Mouse (Mus musculus): Measurements from ENCODE around the gene Plpp3. TPM values are rescaled to one million over a fixed set of nuclear protein-coding genes. Genes with fewer than 3 reads are reported as not detected.

Gene Plpp3
- polyA plus RNA-seq, 1 experiment from 2014 or later, result 70.9 TPM

GRCm38 (mm10) chr4:105273034-105273433 lies 115.9 kb downstream of the Plpp3 start:
- Histone ChIP-seq H3K9me3 (no peaks in the 10 kb centered on the region), H3K36me3 (no peaks in the 10 kb centered on the region), H3K4me2 (no peak overlapping the region), H3K4me1 (replicated peaks) (peaks cover 17% of the 10 kb centered on the region), H3K4me3 (no peak overlapping the region), H3K9ac (no peak overlapping the region), H3K27ac (replicated peaks) (no peak overlapping the region), H3K27me3 (no peaks in the 10 kb centered on the region)
- no peak for ATAC-seq (ENCODE audit: low read depth)
- WGBS, result 59% methylated on average over 2 of the region's 2 CpGs

GRCm38 (mm10) chr4:105273486-105273885 lies 116.3 kb downstream of the Plpp3 start:
- H3K4me2 ChIP-seq, result no peak overlapping the region
- 86% methylated on average over 4 of the region's 4 CpGs for WGBS
- ATAC-seq (ENCODE audit: low read depth), result no peak

GRCm38 (mm10) chr4:105275616-105276015 lies 118.5 kb downstream of the Plpp3 start:
- ATAC-seq (ENCODE audit: low read depth), result no peak
- H3K9ac ChIP-seq, result no peak overlapping the region
- no peaks in the 10 kb centered on the region for H3K36me3 ChIP-seq
- 25% methylated on average over 3 of the region's 3 CpGs for WGBS
- H3K9me3 ChIP-seq, result no peaks in the 10 kb centered on the region
- H3K27ac ChIP-seq (replicated peaks), result no peak overlapping the region
- no peaks in the 10 kb centered on the region for H3K27me3 ChIP-seq
- H3K4me1 ChIP-seq (replicated peaks), result peaks cover 17% of the 10 kb centered on the region
- H3K4me2 ChIP-seq, result no peak overlapping the region
- no peak overlapping the region for H3K4me3 ChIP-seq

More at GRCm38 (mm10) chr4:105273486-105273885, 116.3 kb downstream of the Plpp3 start:
- Histone ChIP-seq H3K4me3 (no peak overlapping the region), H3K36me3 (no peaks in the 10 kb centered on the region), H3K27ac (replicated peaks) (no peak overlapping the region), H3K9me3 (no peaks in the 10 kb centered on the region), H3K9ac (no peak overlapping the region), H3K4me1 (replicated peaks) (peaks cover 17% of the 10 kb centered on the region), H3K27me3 (no peaks in the 10 kb centered on the region)

- H3K4me2 ChIP-seq, result no peak overlapping the region
- WGBS, result 35% methylated on average over 14 of the region's 14 CpGs
- no peak overlapping the region for H3K4me3 ChIP-seq
- H3K4me1 ChIP-seq (replicated peaks), result peaks cover 19% of the 10 kb centered on the region
- H3K9me3 ChIP-seq, result no peaks in the 10 kb centered on the region
- H3K27ac ChIP-seq (replicated peaks), result no peak overlapping the region
- ATAC-seq (ENCODE audit: low read depth), result no peak
- H3K36me3 ChIP-seq, result no peaks in the 10 kb centered on the region
- no peak overlapping the region for H3K9ac ChIP-seq
- no peaks in the 10 kb centered on the region for H3K27me3 ChIP-seq
Measured at GRCm38 (mm10) chr4:105276062-105276795, 119.1 kb downstream of the Plpp3 start.

- no peaks in the 10 kb centered on the region for H3K27me3 ChIP-seq
- no peak overlapping the region for H3K4me2 ChIP-seq
- H3K9ac ChIP-seq, result no peak overlapping the region
- peaks cover 37% of the 10 kb centered on the region for H3K4me1 ChIP-seq (replicated peaks)
- H3K27ac ChIP-seq (replicated peaks), result no peak overlapping the region
- 52% methylated on average over 9 of the region's 9 CpGs for WGBS
- H3K4me3 ChIP-seq, result no peak overlapping the region
- H3K9me3 ChIP-seq, result no peaks in the 10 kb centered on the region
- H3K36me3 ChIP-seq, result no peaks in the 10 kb centered on the region
- no peak for ATAC-seq (ENCODE audit: low read depth)
Measured at GRCm38 (mm10) chr4:105278161-105278560, 121.0 kb downstream of the Plpp3 start.

- H3K27me3 ChIP-seq, result no peaks in the 10 kb centered on the region
- no peak overlapping the region for H3K27ac ChIP-seq (replicated peaks)
- H3K9ac ChIP-seq, result no peak overlapping the region
- H3K4me3 ChIP-seq, result no peak overlapping the region
- H3K4me2 ChIP-seq, result no peak overlapping the region
- H3K9me3 ChIP-seq, result no peaks in the 10 kb centered on the region
- ATAC-seq (ENCODE audit: low read depth), result no peak
- 88% methylated on average over 15 of the region's 15 CpGs for WGBS
- no peaks in the 10 kb centered on the region for H3K36me3 ChIP-seq
- H3K4me1 ChIP-seq (replicated peaks), result peaks cover 38% of the 10 kb centered on the region
Measured at GRCm38 (mm10) chr4:105278571-105279410, 121.6 kb downstream of the Plpp3 start.

- no peak overlapping the region for H3K9ac ChIP-seq
- H3K4me3 ChIP-seq, result no peak overlapping the region
- H3K27me3 ChIP-seq, result no peaks in the 10 kb centered on the region
- H3K27ac ChIP-seq (replicated peaks), result no peak overlapping the region
- ATAC-seq (ENCODE audit: low read depth), result no peak
- no peaks in the 10 kb centered on the region for H3K9me3 ChIP-seq
- no peak overlapping the region for H3K4me2 ChIP-seq
- WGBS, result 67% methylated on average over 4 of the region's 4 CpGs
- H3K36me3 ChIP-seq, result no peaks in the 10 kb centered on the region
- peaks cover 38% of the 10 kb centered on the region for H3K4me1 ChIP-seq (replicated peaks)
Measured at GRCm38 (mm10) chr4:105279806-105280205, 122.7 kb downstream of the Plpp3 start.

GRCm38 (mm10) chr4:105281751-105282231 lies 124.6 kb downstream of the Plpp3 start:
- Histone ChIP-seq H3K4me3 (no peak overlapping the region), H3K9ac (no peak overlapping the region), H3K27me3 (no peaks in the 10 kb centered on the region), H3K4me1 (replicated peaks) (peaks cover 21% of the 10 kb centered on the region), H3K27ac (replicated peaks) (no peak overlapping the region), H3K36me3 (no peaks in the 10 kb centered on the region), H3K9me3 (no peaks in the 10 kb centered on the region), H3K4me2 (no peak overlapping the region)
- 10% methylated on average over 7 of the region's 7 CpGs for WGBS
- ATAC-seq (ENCODE audit: low read depth), result peak; percentile 65

Other genes starting within 250 kb of the Plpp3 start
- 0.10 and 0.20 TPM in 2 replicates for gene Fyb2, start 243.9 kb upstream of the Plpp3 start, polyA plus RNA-seq (2015; fragmentation: Nextera tagmentation; extraction: Ambion mirVana)
- gene Prkaa2, start 47.5 kb upstream of the Plpp3 start, polyA plus RNA-seq (2015; fragmentation: Nextera tagmentation; extraction: Ambion mirVana), result 9.2 and 9.4 TPM in 2 replicates

Data from neural tube, embryonic 13.5 days (tissue).